ENCODE assay signal across 14 mouse cellular contexts in the genomic region with DNA sequence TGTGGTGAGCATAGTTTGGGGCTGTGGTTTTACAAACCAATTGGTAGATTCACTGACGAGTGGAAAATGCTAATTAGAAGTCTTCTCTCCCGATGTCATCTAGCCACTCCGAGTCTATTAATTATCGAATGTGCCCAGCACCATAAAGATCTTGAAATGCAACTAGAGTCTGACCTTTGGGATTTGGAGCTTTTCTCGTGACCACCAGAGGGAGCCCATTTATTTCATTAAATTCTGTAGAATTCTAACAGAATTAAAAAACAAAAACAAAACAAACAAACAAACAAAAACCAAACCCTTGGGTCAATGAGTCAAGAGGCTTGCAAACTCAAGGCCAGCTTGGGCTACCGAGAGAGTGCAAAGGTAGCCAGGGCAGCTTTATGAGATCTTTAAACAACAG. TPM values are rescaled to one million over a fixed set of nuclear protein-coding genes. Genes with fewer than 3 reads are reported as not detected.
DNase-seq lines count a peak whose midpoint lies in the region; ATAC-seq and TF ChIP-seq lines count a peak whose summit lies in the region.
"Had no signal": no experiment of that assay in that cellular context is flagged by ENCODE, and none has a peak within 500 bp of the region (broad histone marks: within the 10 kb centered on the region; RNA-seq: fewer than 3 reads in every experiment).

No protein-coding gene starts in this region.

- H3K27me3 ChIP-seq in hindbrain, embryonic 14.5 days (ENCODE audit: control insufficient read depth, insufficient read depth, low read length) = no peaks in the 10 kb centered on the region
- no peaks in the 10 kb centered on the region for H3K27me3 ChIP-seq in hindbrain, embryonic 12.5 days
- no peaks in the 10 kb centered on the region for H3K27me3 ChIP-seq in lung, postnatal 0 days (replicated peaks; ENCODE audit: insufficient read depth, low read length)
- H3K27me3 ChIP-seq: embryonic facial prominence, embryonic 13.5 days had no signal

- no peak for TF ChIP-seq EP300 in lung, postnatal 0 days (IDR thresholded peaks at IDR 0.05)

- ATAC-seq in hindbrain, embryonic 14.5 days (ENCODE audit: low FRiP score) = no peak
- no peak for ATAC-seq in hindbrain, embryonic 12.5 days (ENCODE audit: low FRiP score)
- ATAC-seq in lung, postnatal 0 days = no peak
- ATAC-seq: intestine, embryonic 16.5 days had no signal

- no peak overlapping the region for H3K9ac ChIP-seq in hindbrain, embryonic 14.5 days
- H3K9ac ChIP-seq in hindbrain, embryonic 12.5 days = no peak overlapping the region
- no peak overlapping the region for H3K9ac ChIP-seq in lung, postnatal 0 days (replicated peaks; ENCODE audit: low read depth)
- H3K9ac ChIP-seq: embryonic facial prominence, embryonic 13.5 days; heart, embryonic 13.5 days had no signal

- TF ChIP-seq CTCF in lung, postnatal 0 days (IDR thresholded peaks at IDR 0.05) = peak; percentile 51
- TF ChIP-seq CTCF in lung, adult 2 months (IDR thresholded peaks at IDR 0.05; ENCODE audit: insufficient read depth, low read length) = no peak

- no peak overlapping the region for H3K4me2 ChIP-seq in hindbrain, embryonic 14.5 days (replicated peaks)
- no peak overlapping the region for H3K4me2 ChIP-seq in hindbrain, embryonic 12.5 days (replicated peaks)
- H3K4me2 ChIP-seq in lung, postnatal 0 days (replicated peaks; ENCODE audit: low read depth, low read length) = no peak overlapping the region
- H3K4me2 ChIP-seq: embryonic facial prominence, embryonic 13.5 days; heart, embryonic 13.5 days had no signal

- no peaks in the 10 kb centered on the region for H3K9me3 ChIP-seq in hindbrain, embryonic 14.5 days (ENCODE audit: control insufficient read depth, low read length)
- H3K9me3 ChIP-seq in hindbrain, embryonic 12.5 days (replicated peaks) = no peaks in the 10 kb centered on the region
- no peaks in the 10 kb centered on the region for H3K9me3 ChIP-seq in lung, postnatal 0 days (ENCODE audit: low read length)
- H3K9me3 ChIP-seq: embryonic facial prominence, embryonic 13.5 days; heart, embryonic 13.5 days had no signal

- no peak overlapping the region for H3K27ac ChIP-seq in hindbrain, embryonic 14.5 days
- H3K27ac ChIP-seq in hindbrain, embryonic 12.5 days = no peak overlapping the region
- H3K27ac ChIP-seq in lung, postnatal 0 days (ENCODE audit: low read length) = no peak overlapping the region
- H3K27ac ChIP-seq: embryonic facial prominence, embryonic 13.5 days; heart, embryonic 13.5 days; macrophage had no signal

- H3K4me3 ChIP-seq in hindbrain, embryonic 14.5 days (replicated peaks; ENCODE audit: low read length) = no peak overlapping the region
- no peak overlapping the region for H3K4me3 ChIP-seq in hindbrain, embryonic 12.5 days
- no peak overlapping the region for H3K4me3 ChIP-seq in lung, postnatal 0 days (ENCODE audit: low read depth, low read length)
- no peak overlapping the region for H3K4me3 ChIP-seq in lung, adult 2 months (replicated peaks; ENCODE audit: extremely low read depth, low read depth, low read length)
- H3K4me3 ChIP-seq: embryonic facial prominence, embryonic 13.5 days; heart, embryonic 13.5 days; myocyte had no signal

- H3K36me3 ChIP-seq in hindbrain, embryonic 14.5 days (replicated peaks; ENCODE audit: control insufficient read depth, insufficient read depth) = no peaks in the 10 kb centered on the region
- H3K36me3 ChIP-seq in hindbrain, embryonic 12.5 days = no peaks in the 10 kb centered on the region
- H3K36me3 ChIP-seq in lung, postnatal 0 days (ENCODE audit: insufficient read depth, low read length) = no peaks in the 10 kb centered on the region
- H3K36me3 ChIP-seq: embryonic facial prominence, embryonic 13.5 days; heart, embryonic 13.5 days had no signal

- 57% methylated on average over 6 of the region's 6 CpGs for WGBS in hindbrain, embryonic 14.5 days
- WGBS in hindbrain, embryonic 12.5 days = 63% methylated on average over 6 of the region's 6 CpGs
- WGBS in lung, postnatal 0 days = 64% methylated on average over 6 of the region's 6 CpGs
- 65% methylated on average over 6 of the region's 6 CpGs for WGBS in lung, adult 2 months

- peak; percentile 22 for DNase-seq in adrenal gland, postnatal 14 days
- no peak for DNase-seq in adrenal gland, postnatal 4 days (ENCODE audit: low spot score in 2 of 2)
- DNase-seq in hindbrain, embryonic 14.5 days (ENCODE audit: low spot score) = peak; percentile 60
- DNase-seq in lung, postnatal 0 days (ENCODE audit: low spot score) = peak; percentile 36
- no peak for DNase-seq in lung, adult 2 months
- peak; percentile 45 for DNase-seq in lung, postnatal 36 days
- no peak for DNase-seq in thymus, postnatal 10 days (ENCODE audit: low spot score in 2 of 2)
- DNase-seq: B cell, adult 2 months had no signal

- no peaks in the 10 kb centered on the region for H3K4me1 ChIP-seq in hindbrain, embryonic 14.5 days (replicated peaks; ENCODE audit: control insufficient read depth, insufficient read depth, low read length)
- H3K4me1 ChIP-seq in hindbrain, embryonic 12.5 days = no peaks in the 10 kb centered on the region
- H3K4me1 ChIP-seq in lung, postnatal 0 days (ENCODE audit: insufficient read depth, low read depth, low read length) = no peaks in the 10 kb centered on the region
- peaks cover 3% of the 10 kb centered on the region; the same call in 1 of the 2 replicates for H3K4me1 ChIP-seq in lung, adult 2 months (ENCODE audit: control insufficient read depth, insufficient read depth, low read length)

- no peak for TF ChIP-seq POLR2A in lung, adult 2 months (IDR thresholded peaks at IDR 0.05; ENCODE audit: borderline replicate concordance, extremely low read depth, low read depth, low read length)

RNA-seq across cellular contexts. Expression of a gene that starts 37.2 kb away (rescaled TPM):
- 7.2 and 7.5 TPM in 2 replicates for total RNA-seq in adrenal gland, postnatal 14 days (2021)
- 10 to 100 TPM; 23.3 to 26.0 TPM for total RNA-seq in adrenal gland, postnatal 4 days (2021)
- polyA plus RNA-seq in hindbrain, embryonic 14.5 days (2014; fragmentation: Nextera tagmentation; extraction: Ambion mirVana) = 10.2 and 10.7 TPM in 2 replicates
- polyA plus RNA-seq in hindbrain, embryonic 12.5 days (2016; fragmentation: Nextera tagmentation; extraction: Ambion mirVana) = 15.9 and 17.1 TPM in 2 replicates
- polyA plus RNA-seq in lung, postnatal 0 days (2015; fragmentation: Nextera tagmentation; extraction: Ambion mirVana) = 17.2 and 18.2 TPM in 2 replicates
- polyA plus RNA-seq in lung, adult 2 months (2012; rRNA removed) = 17.8 and 27.1 TPM in 2 replicates

Comparison
In these comparisons a context has a peak if more than half of its experiments do, and no peak if none do; other contexts are left out.
1. DNase-seq: peak in adrenal gland, postnatal 14 days (single experiment), hindbrain, embryonic 14.5 days (single experiment), lung, postnatal 0 days (single experiment) and lung, postnatal 36 days (single experiment); none in adrenal gland, postnatal 4 days (0 of 2), lung, adult 2 months (single experiment) and thymus, postnatal 10 days (0 of 2).